Mouse (Mus musculus) left cerebral cortex, adult 9 months (tissue): ENCODE measurements at regions not wholly inside any gene's neighbourhood (a gene's known extent, or its start where the extent isn't known, plus 50 kb on each side); places are given as distances from the start of the nearest gene placed in this dataset.

Source experiments
- DNase-seq, 2 experiments: peaks; one replicate each; pipeline ENCODE4 v3.0.0; 2022; ENCODE audit warnings: low spot score in 2 of 2

DNA sequence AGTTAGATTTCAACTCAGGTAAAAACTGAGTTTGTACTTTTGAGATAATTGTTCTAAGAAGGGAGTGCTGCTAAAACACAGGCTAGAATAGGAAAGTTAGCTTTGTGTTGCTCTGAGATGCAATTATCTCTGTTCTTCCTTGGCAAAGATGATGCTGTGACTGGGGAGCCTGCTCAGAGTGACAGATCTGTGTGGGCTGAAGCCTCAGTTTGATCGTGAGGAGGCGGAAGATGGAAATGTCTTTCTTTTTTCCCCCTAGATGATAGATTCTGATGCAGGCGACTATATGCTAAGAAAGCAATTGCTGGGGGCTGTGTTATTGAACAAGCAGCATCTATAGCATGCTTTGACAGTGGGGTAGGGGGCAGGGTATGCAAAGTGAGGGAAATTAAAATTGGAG, 156.7 kb upstream of the Cypt15 start:
- DNase-seq, result peak; percentile 29 to 43

GRCm38 (mm10) chrX:39229683-39230082, 116.4 kb upstream of the Cypt15 start:
- peak in 1 of 2 experiments; percentile 5 for DNase-seq

DNA sequence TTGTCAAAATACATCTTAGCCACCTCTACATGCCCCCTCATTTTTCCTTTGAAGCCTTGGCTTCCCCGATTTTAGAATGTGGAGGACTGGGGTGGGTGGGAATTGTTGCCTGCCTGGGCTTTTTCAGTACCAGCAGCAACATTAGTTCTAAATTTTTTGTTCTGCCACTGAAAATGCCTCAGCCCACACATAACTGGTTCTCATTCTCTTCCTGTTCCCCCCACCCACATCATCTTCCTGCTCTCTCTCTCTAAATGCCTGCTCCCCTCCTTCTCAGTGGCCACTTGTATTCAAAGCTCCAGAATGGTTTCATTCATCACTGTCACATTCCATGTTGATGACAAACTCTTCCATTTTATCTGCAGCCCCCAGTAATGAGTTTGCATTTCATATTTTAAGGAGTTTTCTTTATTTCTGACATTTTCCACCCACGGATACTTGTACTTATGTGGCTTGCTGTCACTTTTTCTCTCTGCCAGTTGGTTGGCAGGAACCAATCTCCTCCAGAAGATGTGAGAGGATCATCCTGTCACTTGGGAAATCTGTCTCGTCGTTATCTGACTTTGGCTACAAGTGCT, 95.8 kb upstream of the Cypt15 start:
- peak; percentile 12 to 22 for DNase-seq
